Mouse (Mus musculus) adrenal gland, postnatal 25 days (tissue): Measurements from ENCODE around the gene Zfp580. TPM values are rescaled to one million over a fixed set of nuclear protein-coding genes. Genes with fewer than 3 reads are reported as not detected.

ENCODE experiments used
- DNase-seq: peaks from one replicate; pipeline ENCODE4 v3.0.0; 2021; ENCODE audit warnings: mixed read lengths
- total RNA-seq: library from RNA; stranded (reverse); gene quantifications from 2 replicates; pipeline ENCODE4 v1.2.3, GENCODE M21; 2021

Gene Zfp580
- total RNA-seq, 1 experiment from 2014 or later = 8.8 TPM

- no peak for DNase-seq
Measured at GRCm38 (mm10) chr7:5035628-5036027, 15.7 kb upstream of the Zfp580 start.

- DNase-seq = no peak
Measured at GRCm38 (mm10) chr7:5036136-5036535, 15.2 kb upstream of the Zfp580 start.

- no peak for DNase-seq
Measured at GRCm38 (mm10) chr7:5037026-5037425, 14.3 kb upstream of the Zfp580 start.

- no peak for DNase-seq
Measured at GRCm38 (mm10) chr7:5037467-5037866, 13.9 kb upstream of the Zfp580 start.

GRCm38 (mm10) chr7:5038109-5038732 is 13.1 kb upstream of the Zfp580 start, which contains the start of gene Zfp784:
Gene Zfp784 (minus strand): TSS chr7:5038446.
- DNase-seq = peak; percentile 92

- DNase-seq = no peak
Measured at GRCm38 (mm10) chr7:5038940-5039339, 12.4 kb upstream of the Zfp580 start.

- DNase-seq = no peak
Measured at GRCm38 (mm10) chr7:5044981-5045380, 6.4 kb upstream of the Zfp580 start.

GRCm38 (mm10) chr7:5046112-5046511 is 5.2 kb upstream of the Zfp580 start:
- DNase-seq = no peak

- DNase-seq = no peak
Measured at GRCm38 (mm10) chr7:5047313-5047712, 4.0 kb upstream of the Zfp580 start.

GRCm38 (mm10) chr7:5052438-5052837 is 1.1 kb downstream of the Zfp580 start:
- DNase-seq = no peak

- no peak for DNase-seq
Measured at GRCm38 (mm10) chr7:5052931-5053343, 1.6 kb downstream of the Zfp580 start.

- no peak for DNase-seq
Measured at GRCm38 (mm10) chr7:5053456-5054179, 2.3 kb downstream of the Zfp580 start.

- DNase-seq = no peak
Measured at GRCm38 (mm10) chr7:5056651-5057263, 5.4 kb downstream of the Zfp580 start.

GRCm38 (mm10) chr7:5057381-5057780 is 6.0 kb downstream of the Zfp580 start:
- DNase-seq = no peak

- DNase-seq = no peak
Measured at GRCm38 (mm10) chr7:5057804-5058203, 6.5 kb downstream of the Zfp580 start.

GRCm38 (mm10) chr7:5058631-5059030 is 7.3 kb downstream of the Zfp580 start:
- no peak for DNase-seq

- DNase-seq = no peak
Measured at GRCm38 (mm10) chr7:5059421-5059820, 8.1 kb downstream of the Zfp580 start.

- DNase-seq = peak; percentile 76
Measured at GRCm38 (mm10) chr7:5060239-5060731, 8.9 kb downstream of the Zfp580 start.

GRCm38 (mm10) chr7:5060944-5061773 is 9.8 kb downstream of the Zfp580 start:
- peak; percentile 97 for DNase-seq

- peak; percentile 97 for DNase-seq
Measured at GRCm38 (mm10) chr7:5061774-5062359, 10.5 kb downstream of the Zfp580 start, which contains the start of gene U2af2. Gene U2af2 (plus strand): TSS chr7:5062143.

GRCm38 (mm10) chr7:5062360-5063001 is 11.1 kb downstream of the Zfp580 start:
- DNase-seq = peak; percentile 64
